Mouse (Mus musculus): ENCODE data around the gene Prkd2. TPM values are rescaled to one million over a fixed set of nuclear protein-coding genes. Genes with fewer than 3 reads are reported as not detected.

Prkd2 gene
- total RNA-seq, 4 experiments from 2014 or later = 17.0 to 27.1 (median 20.9) TPM

DNA sequence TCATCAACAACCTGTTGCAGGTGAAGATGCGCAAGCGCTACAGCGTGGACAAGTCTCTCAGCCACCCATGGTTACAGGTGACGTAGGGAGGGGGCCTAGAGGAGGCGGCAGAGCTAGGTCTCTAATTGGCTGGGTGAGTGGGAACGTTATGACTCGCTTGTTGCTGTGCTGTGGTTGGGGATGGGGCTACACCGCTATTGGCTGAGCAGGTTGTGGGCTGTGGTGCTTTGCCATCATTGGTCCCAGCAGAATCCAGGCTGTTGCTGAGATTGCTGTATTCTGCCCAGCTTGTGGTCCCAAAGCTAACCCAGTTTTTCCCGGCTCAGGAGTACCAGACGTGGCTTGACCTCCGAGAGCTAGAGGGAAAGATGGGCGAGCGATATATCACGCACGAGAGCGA lies 26.8 kb downstream of the Prkd2 start:
- peak; percentile 43 for DNase-seq

DNA sequence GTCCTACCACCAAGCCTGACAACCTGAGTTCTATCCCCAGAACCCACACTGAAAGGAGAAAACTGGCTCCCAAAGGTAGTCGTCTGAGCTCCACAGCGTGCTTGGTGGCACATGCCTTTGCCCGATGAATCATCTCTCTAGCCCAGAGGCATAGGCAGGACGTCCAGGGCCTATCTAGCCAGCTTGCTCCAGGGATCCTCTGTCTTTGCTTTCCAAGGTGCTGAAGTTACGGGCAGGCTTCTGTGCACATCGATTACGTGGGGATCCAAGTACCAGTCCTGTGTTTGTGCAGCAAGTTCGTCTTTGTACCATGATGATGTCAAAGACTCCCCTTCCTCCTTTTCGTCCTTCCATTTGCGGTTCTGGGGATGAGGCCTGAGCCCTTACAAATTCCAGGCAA lies 28.9 kb downstream of the Prkd2 start:
- DNase-seq = no peak

DNA sequence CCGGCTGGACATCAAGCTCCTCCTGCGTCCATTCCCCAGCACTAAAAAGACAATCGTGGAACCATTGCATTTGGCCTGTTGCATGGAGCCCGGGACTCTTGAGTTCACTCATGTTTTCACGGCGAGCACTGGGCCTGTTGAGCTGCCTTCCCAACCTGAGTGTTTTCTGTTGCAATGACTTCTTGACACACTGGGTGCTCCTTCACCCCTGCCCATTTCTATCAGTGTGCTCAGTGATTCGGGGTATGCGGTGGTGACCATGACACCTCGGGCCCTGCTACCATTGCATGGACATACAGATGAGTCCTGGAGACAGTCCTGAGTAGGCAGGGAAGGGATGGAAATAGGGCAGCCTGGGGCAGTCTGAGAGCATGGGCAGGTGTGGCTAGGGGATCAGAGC lies 29.8 kb downstream of the Prkd2 start:
- DNase-seq = no peak

GRCm38 (mm10) chr7:16873392-16873791 lies 30.7 kb downstream of the Prkd2 start:
- no peak for DNase-seq

GRCm38 (mm10) chr7:16874190-16874589 lies 31.5 kb downstream of the Prkd2 start:
- DNase-seq = peak; percentile 67

- peak; percentile 100 for DNase-seq
Measured at GRCm38 (mm10) chr7:16874756-16875309, 32.1 kb downstream of the Prkd2 start.

- DNase-seq = no peak
Measured at GRCm38 (mm10) chr7:16875310-16875325, 32.4 kb downstream of the Prkd2 start, which contains the start of gene Dact3. TSS of gene Dact3 (plus strand) at chr7:16875317.

GRCm38 (mm10) chr7:16875326-16875725 lies 32.6 kb downstream of the Prkd2 start:
- no peak for DNase-seq

- no peak for DNase-seq
Measured at GRCm38 (mm10) chr7:16876006-16876405, 33.3 kb downstream of the Prkd2 start.

- DNase-seq = no peak
Measured at GRCm38 (mm10) chr7:16876608-16877007, 33.9 kb downstream of the Prkd2 start.

- DNase-seq = no peak
Measured at GRCm38 (mm10) chr7:16877717-16878116, 35.0 kb downstream of the Prkd2 start.

DNA sequence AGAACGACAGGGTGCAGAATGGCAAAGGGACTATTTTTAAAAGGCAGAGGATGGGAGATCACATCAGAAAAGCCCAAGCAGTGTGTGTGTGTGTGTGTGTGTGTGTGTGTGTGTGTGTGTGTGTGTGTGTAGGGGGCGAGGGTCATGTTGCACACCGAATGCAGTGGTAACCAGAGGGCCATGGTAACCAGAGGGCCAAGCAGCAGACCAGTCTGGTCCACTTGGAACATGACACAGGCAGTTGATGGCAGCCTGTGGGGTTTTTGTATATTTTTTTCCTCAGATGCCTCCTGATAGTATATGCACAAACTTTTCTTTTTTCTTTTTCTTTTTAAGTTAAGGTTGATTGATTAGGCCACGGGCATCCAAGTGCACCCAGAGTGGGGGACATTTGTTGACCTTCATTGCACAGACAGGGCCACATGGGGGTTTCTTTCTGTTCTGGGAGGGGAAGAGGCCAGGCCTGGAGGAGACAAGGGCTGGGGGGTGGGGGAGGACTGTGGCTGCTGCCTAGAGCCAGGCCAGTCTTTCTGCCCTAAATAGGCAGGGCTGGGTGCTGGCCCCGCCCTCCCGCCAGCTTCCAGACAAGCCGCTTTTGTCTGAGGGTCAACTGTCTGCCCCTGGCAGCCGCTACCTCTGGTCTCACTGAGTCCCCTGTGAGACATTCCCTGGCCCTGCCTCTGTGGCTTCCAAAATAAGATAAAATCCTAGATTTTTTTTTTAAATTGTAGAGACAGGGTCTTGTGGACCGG lies 37.3 kb downstream of the Prkd2 start:
- no peak for DNase-seq

DNA sequence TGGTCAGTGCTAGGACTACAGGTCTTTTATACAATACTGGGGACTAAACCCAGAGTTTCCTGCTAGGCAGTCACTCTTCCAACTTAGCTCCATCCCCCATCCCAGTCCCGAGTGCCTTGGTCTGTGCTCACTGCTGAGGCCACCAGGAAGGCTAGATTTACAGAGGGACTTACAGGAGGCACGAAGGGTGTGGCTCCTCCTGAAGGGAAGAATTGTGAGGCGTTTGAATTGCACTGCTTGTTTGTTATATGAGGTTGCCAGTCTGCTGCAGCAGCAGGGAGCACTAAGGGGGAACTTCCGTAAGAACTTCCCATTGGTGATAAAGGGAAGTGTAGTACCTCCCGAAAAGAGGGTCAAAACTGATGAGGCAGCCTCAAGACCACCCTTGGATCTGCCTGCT lies 37.9 kb downstream of the Prkd2 start:
- no peak for DNase-seq

- DNase-seq = no peak
Measured at GRCm38 (mm10) chr7:16883162-16883561, 40.5 kb downstream of the Prkd2 start.

DNA sequence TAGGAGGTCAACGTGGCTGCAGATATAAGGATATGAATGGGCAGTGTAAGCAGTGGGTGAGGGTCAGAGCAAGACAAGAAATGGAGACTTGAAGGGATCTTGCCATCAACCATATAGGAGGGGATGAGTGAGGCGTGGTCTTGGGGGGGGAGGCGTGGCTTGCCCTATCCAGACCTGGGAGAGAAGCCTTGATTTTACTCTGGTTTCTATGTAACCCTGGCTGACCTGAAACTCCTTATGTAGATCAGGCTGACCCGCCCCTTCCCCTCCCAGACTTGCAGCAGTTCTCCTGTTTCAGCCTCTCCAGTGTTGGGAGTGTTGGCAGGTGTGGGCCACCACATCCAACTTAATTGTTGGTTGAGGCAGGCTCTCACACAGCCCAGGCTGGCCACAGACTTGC lies 41.6 kb downstream of the Prkd2 start:
- DNase-seq = no peak

DNA sequence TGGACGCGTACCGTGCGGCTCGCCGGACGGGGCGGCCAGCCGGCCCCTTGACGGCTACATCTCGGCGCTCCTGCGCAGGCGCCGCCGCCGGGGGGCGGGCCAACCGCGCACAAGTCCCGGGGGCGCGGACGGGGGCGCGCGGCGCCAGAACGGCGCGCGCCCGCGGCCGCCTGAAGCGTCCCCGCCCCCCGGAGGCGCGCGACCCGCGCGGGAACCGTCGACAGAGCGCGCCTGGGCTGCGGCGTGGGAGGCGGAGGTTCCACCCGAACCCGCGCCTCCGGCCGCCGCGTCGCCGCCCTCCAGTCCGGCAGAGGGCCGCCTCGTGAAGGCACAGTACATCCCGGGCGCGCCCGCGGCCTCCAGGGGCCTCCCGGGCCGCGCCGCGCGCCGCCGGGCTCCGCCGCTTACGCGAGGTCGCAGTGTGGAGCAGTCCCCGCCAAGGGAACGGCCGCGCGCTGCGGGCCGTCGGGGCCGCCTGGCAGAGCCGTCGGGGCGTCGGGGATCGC lies 42.6 kb downstream of the Prkd2 start:
- no peak for DNase-seq

DNA sequence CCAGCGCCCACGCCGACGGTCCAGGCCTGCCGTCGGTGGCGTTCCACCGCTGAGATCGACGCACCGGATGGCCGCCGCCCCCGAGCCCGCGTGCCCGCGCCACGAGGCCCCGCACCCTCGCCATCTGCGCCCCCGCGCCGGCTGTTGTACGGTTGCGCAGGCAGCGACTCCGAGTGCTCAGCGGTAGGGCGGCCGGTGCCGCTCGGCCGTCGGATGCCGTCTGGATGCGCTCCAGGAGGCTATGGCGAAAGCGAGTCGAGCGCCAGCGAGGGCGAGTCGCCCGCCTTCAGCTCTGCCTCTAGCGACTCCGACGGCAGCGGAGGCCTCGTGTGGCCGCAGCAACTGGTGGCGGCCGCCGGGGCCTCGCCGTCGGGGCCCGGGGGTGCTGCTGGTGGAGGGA lies 43.2 kb downstream of the Prkd2 start:
- DNase-seq = no peak

DNA sequence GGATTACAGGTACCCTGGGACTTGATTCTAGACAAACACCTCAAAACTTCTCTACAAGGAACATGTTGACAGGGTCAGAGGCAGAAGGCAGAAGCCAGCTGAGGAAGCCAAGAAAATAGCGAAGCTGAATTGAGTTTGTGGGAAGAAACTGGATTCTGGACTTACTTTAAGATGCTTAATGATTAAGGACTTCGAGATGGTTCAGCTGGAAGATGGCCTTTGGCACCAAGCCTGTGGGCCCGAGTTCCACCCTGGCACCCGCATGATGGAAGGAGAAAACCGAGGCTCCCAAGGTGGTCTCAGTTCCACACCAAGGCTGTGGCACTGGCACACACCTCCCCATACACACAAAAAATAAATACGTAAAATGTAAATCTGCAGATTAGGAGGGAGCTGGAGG lies 47.8 kb downstream of the Prkd2 start:
- no peak for DNase-seq

DNA sequence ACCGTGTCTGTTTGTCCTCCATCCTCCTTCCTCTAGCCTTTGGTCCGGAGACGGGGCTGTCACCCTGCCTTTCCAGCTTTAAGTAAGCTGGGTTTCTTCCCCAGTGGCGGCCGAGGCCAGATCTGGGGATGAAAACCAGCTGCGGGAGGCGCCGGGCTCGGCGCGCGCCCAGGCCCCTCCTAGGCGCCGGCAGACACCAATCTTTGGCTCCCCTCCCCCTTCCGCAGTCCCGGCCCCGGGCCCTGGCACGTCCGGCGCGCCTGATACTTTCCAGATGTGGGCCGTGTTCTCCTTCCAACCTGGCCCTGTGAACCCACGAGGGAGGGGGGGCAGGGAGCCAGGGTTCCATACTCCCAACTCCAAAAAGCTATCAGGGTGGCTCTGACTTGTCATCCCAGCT lies 48.2 kb downstream of the Prkd2 start:
- DNase-seq = no peak

DNA sequence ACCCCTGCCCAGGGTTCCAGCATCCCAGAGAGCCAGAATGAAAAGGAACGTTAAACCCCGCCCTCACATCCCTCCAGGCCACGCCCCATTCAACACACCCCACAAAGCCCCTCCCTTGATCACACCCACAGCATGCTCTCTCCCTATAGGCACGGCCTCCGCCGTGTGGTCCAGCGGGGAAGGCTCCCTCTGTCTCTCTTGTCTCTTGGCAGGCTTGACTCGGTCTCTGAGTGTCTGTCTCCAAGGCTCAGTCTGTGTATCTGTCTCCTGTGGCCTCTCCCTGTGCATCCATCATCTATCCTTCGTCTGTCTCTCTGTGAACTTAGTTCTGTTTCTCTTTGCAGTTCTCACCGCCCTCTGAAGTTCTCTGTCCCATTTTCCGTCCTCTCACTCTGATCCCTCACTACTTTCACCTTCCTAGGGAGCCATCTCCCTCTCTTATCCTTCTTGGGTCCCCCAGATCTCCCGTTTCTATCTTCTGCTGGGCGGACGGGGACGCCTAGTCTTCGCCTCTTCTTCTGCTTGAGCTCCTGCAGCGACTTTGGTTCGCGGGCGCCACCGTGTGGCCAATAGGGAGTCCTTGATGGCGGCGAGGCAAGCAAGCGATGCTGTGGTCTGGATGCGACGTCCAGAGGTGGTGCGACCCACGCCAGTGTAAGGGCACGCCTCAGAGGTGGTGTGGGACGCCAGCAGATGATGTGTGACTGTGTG lies 49.1 kb downstream of the Prkd2 start, which contains the start of gene Gng8:
Gene Gng8 (plus strand): TSS at position 146 of the 711 bp plus-strand sequence.
- peak; percentile 76 for DNase-seq

DNA sequence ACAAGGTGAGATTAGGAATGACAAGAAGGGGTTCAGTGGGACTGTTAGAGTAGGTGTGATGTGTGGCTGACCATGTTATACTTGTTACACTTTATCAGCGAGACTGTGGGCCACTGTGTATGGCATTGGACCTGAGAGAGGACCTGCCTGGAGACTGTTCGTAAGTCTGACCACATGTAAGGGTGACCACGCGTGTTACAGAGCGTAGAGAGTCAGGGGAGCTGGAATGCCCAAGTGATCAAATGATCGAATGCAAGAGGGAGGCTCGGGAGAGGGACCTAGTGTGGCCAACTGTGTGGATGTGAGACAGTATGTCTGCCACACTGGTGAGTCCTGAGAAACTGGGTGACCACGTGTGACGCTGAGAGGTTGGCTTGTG lies 49.6 kb downstream of the Prkd2 start:
- no peak for DNase-seq

- DNase-seq = no peak
Measured at GRCm38 (mm10) chr7:16893612-16894011, 50.9 kb downstream of the Prkd2 start.

DNA sequence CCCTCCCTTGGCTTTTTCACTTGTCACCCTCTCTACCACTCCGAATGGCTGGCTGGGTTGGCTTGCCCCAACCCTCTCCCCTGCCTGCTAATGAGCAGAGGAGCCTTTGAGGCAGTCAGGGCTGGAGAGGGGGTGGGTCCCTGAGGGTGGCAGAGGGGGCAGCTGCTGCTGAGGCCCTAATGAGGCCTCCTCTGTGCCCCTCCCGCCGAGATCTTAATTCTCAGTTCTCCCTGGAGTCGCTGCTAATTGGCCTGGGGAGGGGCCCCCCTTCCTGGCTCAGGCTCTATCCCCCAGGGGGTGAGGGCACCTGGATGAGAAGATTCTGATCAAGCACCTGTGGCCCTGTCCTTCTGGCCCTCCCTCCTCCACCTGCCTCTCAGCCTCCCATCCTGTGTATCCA lies 51.6 kb downstream of the Prkd2 start:
- DNase-seq = no peak

DNA sequence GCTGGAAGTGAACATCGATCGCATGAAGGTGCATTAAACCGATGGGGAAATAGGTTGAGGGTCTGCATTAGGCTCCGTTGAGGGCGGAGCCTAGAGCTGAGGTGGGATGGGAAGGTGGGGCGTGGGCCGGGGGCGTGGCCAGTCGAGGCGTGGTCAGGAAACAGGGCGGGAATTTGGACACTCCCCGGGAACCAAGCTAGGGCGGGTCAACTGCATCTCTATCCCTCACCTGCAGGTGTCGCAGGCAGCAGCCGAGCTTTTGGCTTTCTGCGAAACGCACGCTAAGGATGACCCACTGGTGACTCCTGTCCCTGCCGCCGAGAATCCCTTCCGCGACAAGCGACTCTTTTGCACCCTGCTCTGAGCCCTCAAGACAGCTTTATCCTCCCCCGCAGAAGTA lies 52.3 kb downstream of the Prkd2 start:
- peak; percentile 66 for DNase-seq
